Mouse (Mus musculus) urinary bladder, postnatal 10 days (tissue): ENCODE data around the gene Mylk3.

Experiments used
- DNase-seq: peaks from one replicate; pipeline ENCODE4 v3.0.0; 2022; ENCODE audit warnings: low spot score

Mylk3 gene

GRCm38 (mm10) chr8:85386205-85386604 lies at the start of gene Mylk3:
Gene Mylk3, minus strand, starts transcription at chr8:85386345.
- DNase-seq: no peak

GRCm38 (mm10) chr8:85435736-85436135 lies 49.6 kb upstream of the Mylk3 start:
- no peak for DNase-seq

GRCm38 (mm10) chr8:85434817-85435216 lies 48.7 kb upstream of the Mylk3 start:
- no peak for DNase-seq

- DNase-seq: no peak
Measured at GRCm38 (mm10) chr8:85433017-85433393, 46.9 kb upstream of the Mylk3 start.

GRCm38 (mm10) chr8:85432168-85433016 lies 46.2 kb upstream of the Mylk3 start, which contains the start of gene 4921524J17Rik:
Gene 4921524J17Rik, minus strand, starts transcription at chr8:85432833.
- DNase-seq: peak; percentile 85

GRCm38 (mm10) chr8:85431281-85432167 lies 45.4 kb upstream of the Mylk3 start:
- DNase-seq: no peak

- no peak for DNase-seq
Measured at GRCm38 (mm10) chr8:85430801-85431200, 44.7 kb upstream of the Mylk3 start.

- no peak for DNase-seq
Measured at GRCm38 (mm10) chr8:85429219-85429618, 43.1 kb upstream of the Mylk3 start.

- no peak for DNase-seq
Measured at GRCm38 (mm10) chr8:85427026-85427425, 40.9 kb upstream of the Mylk3 start.

GRCm38 (mm10) chr8:85421329-85421728 lies 35.2 kb upstream of the Mylk3 start:
- DNase-seq: no peak

- no peak for DNase-seq
Measured at GRCm38 (mm10) chr8:85408526-85408925, 22.4 kb upstream of the Mylk3 start.

GRCm38 (mm10) chr8:85408053-85408505 lies 21.9 kb upstream of the Mylk3 start:
- DNase-seq: no peak

GRCm38 (mm10) chr8:85405961-85406360 lies 19.8 kb upstream of the Mylk3 start:
- no peak for DNase-seq

GRCm38 (mm10) chr8:85405418-85405817 lies 19.3 kb upstream of the Mylk3 start:
- no peak for DNase-seq

- no peak for DNase-seq
Measured at GRCm38 (mm10) chr8:85398548-85398947, 12.4 kb upstream of the Mylk3 start.

- no peak for DNase-seq
Measured at GRCm38 (mm10) chr8:85397508-85397907, 11.4 kb upstream of the Mylk3 start.

GRCm38 (mm10) chr8:85396432-85397079 lies 10.4 kb upstream of the Mylk3 start:
- no peak for DNase-seq

GRCm38 (mm10) chr8:85395681-85396431 lies 9.7 kb upstream of the Mylk3 start:
- no peak for DNase-seq

- no peak for DNase-seq
Measured at GRCm38 (mm10) chr8:85395017-85395416, 8.9 kb upstream of the Mylk3 start.

- DNase-seq: no peak
Measured at GRCm38 (mm10) chr8:85393199-85393598, 7.1 kb upstream of the Mylk3 start.

- no peak for DNase-seq
Measured at GRCm38 (mm10) chr8:85391438-85391837, 5.3 kb upstream of the Mylk3 start.

GRCm38 (mm10) chr8:85381926-85382325 lies 4.2 kb downstream of the Mylk3 start:
- no peak for DNase-seq
